Mouse (Mus musculus) lung, adult 2 months (tissue): ENCODE results near the gene Cntnap1. TPM values are rescaled to one million over a fixed set of nuclear protein-coding genes. Genes with fewer than 3 reads are reported as not detected.

Source experiments
- DNase-seq: peaks from one replicate; pipeline ENCODE4 v3.0.0; 2022
- H3K4me1 ChIP-seq: fragments of 200-500 bp; 2 replicates; pipeline ENCODE4 v1.6.1; 2011; ENCODE audit warnings: low read length; ENCODE audit not compliant: control insufficient read depth, insufficient read depth
- H3K4me3 ChIP-seq: fragments of 200-500 bp; replicated peaks from 2 replicates; pipeline ENCODE3; 2011; ENCODE audit warnings: low read depth, mild to moderate bottlenecking, control low read depth, low read length; ENCODE audit errors: extremely low read depth
- CTCF ChIP-seq: fragments of 200-500 bp; IDR thresholded peaks from 2 replicates; pipeline ENCODE4 v1.5.1; 2011; ENCODE audit warnings: mild to moderate bottlenecking, low read length, control low read depth; ENCODE audit not compliant: insufficient read depth
- POLR2A ChIP-seq: fragments of 200-500 bp; IDR thresholded peaks from 2 replicates; pipeline ENCODE4 v1.6.1; 2011; ENCODE audit warnings: low read depth, mild to moderate bottlenecking, control low read depth, low read length, borderline replicate concordance; ENCODE audit errors: extremely low read depth
- WGBS: fragments of 180-500 bp; shearing (Covaris S2); methylation state at CpG from one replicate; pipeline ENCODE4 v1.1.7; 2018; 5-methylcytosine and 5-hydroxymethylcytosine counted together
- polyA plus RNA-seq: library from polyadenylated mRNA; depleted of rRNA; stranded (reverse); fragments of >200 nt; gene quantifications from 2 replicates; pipeline ENCODE4 v1.2.3, GENCODE M21; 2012

Cntnap1 gene
- polyA plus RNA-seq, 1 experiment, result 2.7 TPM

DNA sequence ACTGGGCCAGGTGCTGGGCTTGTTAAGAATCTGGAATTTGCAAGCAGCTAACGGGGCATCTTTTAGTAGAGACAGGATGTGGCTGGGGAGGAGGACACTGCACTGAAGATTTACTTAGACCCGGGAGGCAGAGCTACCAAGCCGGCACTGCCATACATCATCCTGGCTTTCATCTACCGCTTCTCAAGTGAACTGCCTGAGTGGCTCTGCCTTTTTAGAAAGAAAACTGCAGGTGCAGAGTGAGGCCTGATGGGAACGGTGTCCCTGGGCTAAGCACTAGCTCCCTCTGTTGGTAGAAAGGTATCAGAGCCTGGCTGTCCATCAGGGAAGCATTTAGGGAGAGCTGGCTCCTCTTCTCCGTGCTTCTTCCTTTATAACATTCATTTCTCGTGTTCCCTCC lies 30.7 kb downstream of the Cntnap1 start:
- Histone ChIP-seq H3K4me1 (no peaks in the 10 kb centered on the region), H3K4me3 (no peak overlapping the region)
- 29% methylated on average over 7 of the region's 7 CpGs for WGBS
- TF ChIP-seq CTCF (peak; percentile 84), POLR2A (no peak)
- DNase-seq, result no peak

- TF ChIP-seq POLR2A, result no peak
- TF ChIP-seq CTCF, result peak; percentile 47; the same call in 1 of the 2 replicates
- 25% methylated on average over 3 of the region's 3 CpGs for WGBS
- Histone ChIP-seq H3K4me1 (no peaks in the 10 kb centered on the region), H3K4me3 (no peak overlapping the region)
- DNase-seq, result no peak
Observed at GRCm38 (mm10) chr11:101211970-101212369, 41.6 kb downstream of the Cntnap1 start.

DNA sequence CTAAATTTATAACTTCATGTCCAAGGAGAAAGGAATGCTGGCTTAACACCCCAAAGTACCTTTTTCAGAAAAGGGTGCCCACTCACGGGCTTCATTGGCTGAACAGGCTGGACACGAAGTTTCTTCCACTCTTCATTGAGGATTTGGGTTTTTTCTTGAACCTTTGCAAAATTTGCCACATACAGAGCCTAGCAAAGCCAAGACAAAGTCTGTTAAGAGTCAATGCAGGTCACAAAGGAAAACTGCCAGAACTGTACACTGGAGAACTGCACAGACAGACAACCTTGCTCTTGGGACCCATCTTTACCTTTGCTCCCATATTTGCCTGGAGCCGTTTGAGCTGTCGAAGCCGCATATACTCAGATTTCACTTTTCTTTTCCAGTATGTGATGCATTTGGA lies 46.6 kb downstream of the Cntnap1 start:
- WGBS, result 88% methylated on average over 5 of the region's 5 CpGs
- H3K4me1 ChIP-seq, result peaks cover 4% of the 10 kb centered on the region; the same call in 1 of the 2 replicates
- TF ChIP-seq CTCF (no peak), POLR2A (no peak)

GRCm38 (mm10) chr11:101218436-101219055 lies 48.2 kb downstream of the Cntnap1 start:
- TF ChIP-seq POLR2A, result no peak
- no peak for TF ChIP-seq CTCF
- DNase-seq, result no peak
- 71% methylated on average over 10 of the region's 10 CpGs for WGBS
- H3K4me1 ChIP-seq, result peaks cover 4% of the 10 kb centered on the region; the same call in 1 of the 2 replicates
- no peak overlapping the region for H3K4me3 ChIP-seq

More for the DNA sequence above, 46.6 kb downstream of the Cntnap1 start:
- DNase-seq, result no peak
- no peak overlapping the region for H3K4me3 ChIP-seq

DNA sequence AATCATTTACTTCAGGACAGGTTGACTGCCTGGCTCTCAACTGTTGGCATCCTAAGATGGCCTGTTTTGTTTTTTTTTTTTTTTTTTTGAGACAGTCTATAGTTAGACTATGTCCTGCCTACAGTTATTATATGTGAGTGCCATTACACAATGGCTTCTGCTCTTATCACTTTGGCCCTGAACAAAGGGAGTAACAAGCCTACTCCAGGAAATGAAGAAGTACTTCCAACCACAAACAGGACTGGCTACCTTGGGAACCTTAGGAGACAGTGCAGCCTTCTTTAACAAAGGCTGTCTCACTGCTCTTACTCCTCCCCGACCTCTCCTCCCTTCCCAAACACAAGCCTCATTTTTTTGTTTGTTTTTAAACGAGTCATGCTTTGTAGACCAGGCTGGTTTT lies 50.5 kb downstream of the Cntnap1 start:
- TF ChIP-seq CTCF (no peak), POLR2A (no peak)
- WGBS, result 21% methylated on average over 2 of the region's 2 CpGs
- Histone ChIP-seq H3K4me3 (no peak overlapping the region), H3K4me1 (peaks cover 6% of the 10 kb centered on the region; the same call in 1 of the 2 replicates)
- no peak for DNase-seq

DNA sequence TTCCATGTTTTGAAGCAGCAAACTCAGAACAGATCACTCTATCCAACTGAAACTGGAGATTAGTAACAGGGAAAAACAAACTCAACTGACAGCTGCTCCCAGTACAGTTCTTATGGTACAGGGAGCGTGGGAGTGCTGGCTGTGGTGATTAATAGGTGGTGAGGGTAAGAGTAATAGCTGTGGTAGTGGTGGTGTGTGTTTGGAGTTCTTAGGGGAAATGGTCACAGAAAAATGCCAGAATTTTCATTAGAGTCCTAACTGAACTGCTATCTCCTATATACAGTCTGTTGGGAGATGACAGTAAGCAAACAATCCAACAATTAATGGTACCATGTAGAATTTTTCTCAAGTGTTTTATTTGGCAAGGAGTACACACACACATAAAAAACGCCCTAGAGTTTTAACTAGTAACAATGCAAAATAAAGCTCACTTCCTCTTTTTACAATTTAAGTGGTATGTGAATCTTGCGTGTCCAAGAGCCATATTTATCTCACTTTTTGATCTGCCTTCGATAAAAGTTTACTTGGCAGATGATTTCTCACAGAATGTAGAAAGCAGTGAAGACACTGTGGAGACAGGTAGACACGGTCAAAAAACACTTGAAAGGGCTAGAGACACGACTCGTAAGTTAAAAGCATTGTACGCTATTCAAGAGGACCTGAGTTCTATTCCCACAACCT lies 51.1 kb downstream of the Cntnap1 start:
- WGBS, result 41% methylated on average over 8 of the region's 8 CpGs
- no peak overlapping the region for H3K4me3 ChIP-seq
- TF ChIP-seq POLR2A (no peak), CTCF (no peak)
- peaks cover 6% of the 10 kb centered on the region; the same call in 1 of the 2 replicates for H3K4me1 ChIP-seq
- no peak for DNase-seq

- DNase-seq, result no peak
- TF ChIP-seq CTCF (no peak), POLR2A (no peak)
- WGBS, result 57% methylated on average over 3 of the region's 3 CpGs
- Histone ChIP-seq H3K4me3 (no peak overlapping the region), H3K4me1 (peaks cover 6% of the 10 kb centered on the region; the same call in 1 of the 2 replicates)
Observed at GRCm38 (mm10) chr11:101224337-101224736, 54.0 kb downstream of the Cntnap1 start.

DNA sequence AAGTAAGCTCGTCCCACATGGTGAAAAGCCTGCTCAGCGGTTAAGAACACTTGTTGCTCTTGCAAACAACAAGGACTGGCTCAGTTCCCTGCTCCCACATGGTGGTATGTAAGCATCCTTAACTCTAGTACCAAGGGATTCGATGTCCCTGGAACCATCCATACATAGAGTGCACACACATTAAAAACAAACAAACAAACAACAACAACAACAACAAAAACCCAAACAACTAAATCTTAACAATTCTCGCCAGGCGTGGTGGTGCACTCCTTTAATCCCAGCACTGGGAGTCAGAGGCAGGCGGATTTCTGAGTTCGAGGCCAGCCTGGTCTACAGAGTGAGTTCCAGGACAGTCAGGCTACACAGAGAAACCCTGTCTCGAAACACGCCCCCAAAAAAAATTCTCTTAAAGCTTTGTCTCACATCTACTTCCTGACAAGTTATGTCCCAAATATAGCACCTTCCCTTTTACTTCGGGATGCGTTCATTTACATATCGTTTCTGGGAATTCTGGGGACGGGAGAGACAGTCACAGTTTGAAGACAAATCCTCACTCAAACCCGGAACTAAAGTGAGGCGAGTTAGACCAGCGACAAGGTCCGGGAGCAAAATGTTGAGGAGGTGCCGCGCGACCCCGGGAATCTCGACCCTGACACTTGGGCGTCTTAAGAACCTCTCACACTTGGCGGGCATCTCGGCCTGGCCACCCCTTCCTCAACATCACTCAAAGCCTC lies 55.2 kb downstream of the Cntnap1 start:
- H3K4me1 ChIP-seq, result peaks cover 10% of the 10 kb centered on the region
- TF ChIP-seq POLR2A (no peak; the same call in 1 of the 2 replicates), CTCF (no peak)
- DNase-seq, result no peak
- H3K4me3 ChIP-seq, result peak overlapping the region; percentile 90
- WGBS, result 10% methylated on average over 25 of the region's 25 CpGs

DNA sequence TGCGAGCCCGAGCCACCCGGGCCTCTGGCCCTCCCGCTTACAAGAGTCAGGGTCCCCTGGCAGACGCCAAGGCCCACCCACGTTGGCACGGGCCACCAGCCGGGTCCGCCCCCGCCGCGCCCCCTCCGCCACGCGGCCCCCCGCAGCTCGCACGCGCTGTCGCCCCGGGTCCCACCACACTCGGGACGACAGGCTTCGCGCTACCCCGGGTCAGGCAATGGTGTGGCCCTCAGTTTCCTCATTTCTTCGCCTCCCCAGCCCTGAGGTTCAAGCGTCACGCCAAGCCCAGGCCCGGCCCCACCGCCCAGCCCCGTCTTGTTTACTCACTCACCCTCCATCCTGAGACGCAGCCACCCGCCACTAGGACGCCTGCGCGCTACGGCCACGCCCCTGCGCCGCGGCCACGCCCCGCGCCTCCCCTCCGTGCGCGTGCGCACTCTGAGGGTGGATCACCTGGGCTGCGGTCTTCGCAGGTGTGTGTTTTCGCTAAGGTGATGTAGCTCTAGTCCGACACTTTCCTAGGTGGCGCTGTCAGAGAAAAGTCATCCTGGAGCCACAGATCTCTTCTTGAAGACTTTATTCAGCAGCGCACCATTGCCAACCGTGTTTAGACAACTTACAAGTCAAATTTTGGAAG lies 55.9 kb downstream of the Cntnap1 start, which contains the start of gene Ezh1:
Gene Ezh1, minus strand, starts transcription at position 399 of the 637 bp plus-strand sequence.
- under 1% methylated on average over 54 of the region's 56 CpGs for WGBS
- peak within 1 kb of the TSS; percentile 90 for H3K4me3 ChIP-seq
- H3K4me1 ChIP-seq, result peaks cover 7% of the 10 kb centered on the region
- DNase-seq, result peak; percentile 92
- peak; percentile 72; the same call in 1 of the 2 replicates for TF ChIP-seq POLR2A
- TF ChIP-seq CTCF, result no peak
